Mouse (Mus musculus) left cerebral cortex, adult 9 months (tissue): Measurements from ENCODE around the gene Patz1.

Experiments
- DNase-seq, 2 experiments: peaks; one replicate each; pipeline ENCODE4 v3.0.0; 2022; ENCODE audit warnings: low spot score in 2 of 2

Patz1 gene

DNA sequence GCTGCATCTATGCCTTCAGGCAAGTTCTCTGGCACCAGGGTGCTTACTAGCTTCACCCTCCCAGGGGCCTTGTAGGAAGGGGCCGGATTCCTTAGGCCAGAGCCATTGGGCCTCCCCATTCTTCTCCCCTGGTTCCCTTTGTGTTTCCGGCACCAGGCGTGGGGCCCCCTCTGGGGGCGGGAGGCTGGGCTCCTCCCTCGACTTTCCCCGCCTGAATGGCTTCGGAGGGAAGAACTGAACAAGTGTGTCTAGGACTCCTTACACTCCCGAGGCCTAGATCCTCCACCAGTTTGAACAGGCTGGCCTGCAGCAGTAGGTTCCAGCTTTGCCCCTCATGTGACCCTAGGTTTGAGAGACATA, 3.4 kb downstream of the Patz1 start:
- DNase-seq, result peak in 1 of 2 experiments; percentile 38

DNA sequence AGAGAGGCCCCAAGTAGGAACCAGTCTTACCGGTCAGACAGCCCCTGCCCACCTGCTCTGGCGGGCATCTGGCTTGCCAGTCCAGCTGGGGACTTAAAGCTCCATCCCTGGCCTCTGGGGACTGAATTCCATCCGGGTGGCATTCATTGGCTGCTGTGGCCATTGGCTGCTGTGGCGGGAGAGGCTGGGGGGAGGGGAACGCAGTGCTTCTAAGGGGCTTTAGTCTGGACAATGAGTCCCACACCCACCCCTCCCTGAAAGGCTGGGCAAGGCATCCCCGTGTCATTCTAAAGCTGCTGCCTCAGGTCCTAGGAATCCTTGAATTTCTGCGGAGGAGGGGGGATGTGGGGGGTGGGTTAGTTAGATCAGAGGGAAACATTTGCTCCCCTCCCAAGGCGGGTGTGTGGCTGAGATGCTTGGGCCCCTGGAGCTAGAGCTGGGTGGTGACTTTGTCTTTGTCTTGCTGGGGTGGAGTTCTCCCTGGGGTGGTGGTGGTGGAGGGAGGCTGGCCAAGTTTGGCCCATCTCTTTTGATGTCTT, 4.1 kb downstream of the Patz1 start:
- DNase-seq, result no peak

DNA sequence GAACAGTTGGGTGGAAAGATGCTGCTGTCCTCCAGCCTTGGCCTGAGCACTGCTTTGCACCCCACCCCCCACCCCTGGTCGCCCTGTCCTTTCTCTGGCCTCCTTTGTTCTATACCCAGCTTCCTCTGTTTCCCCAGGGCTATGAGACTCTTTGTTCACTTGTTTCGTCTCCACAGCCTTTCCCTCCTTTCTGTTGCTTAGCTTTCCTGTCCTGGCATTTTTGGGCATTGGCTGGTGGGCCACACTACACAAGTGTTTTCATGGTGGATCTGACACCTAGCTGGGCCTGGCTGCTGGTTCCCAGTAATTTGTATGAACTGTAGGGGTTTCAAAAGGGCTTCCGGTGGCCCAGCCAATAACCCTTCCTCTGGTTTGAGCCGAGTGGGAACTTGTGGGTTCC, 4.7 kb downstream of the Patz1 start:
- DNase-seq, result no peak

DNA sequence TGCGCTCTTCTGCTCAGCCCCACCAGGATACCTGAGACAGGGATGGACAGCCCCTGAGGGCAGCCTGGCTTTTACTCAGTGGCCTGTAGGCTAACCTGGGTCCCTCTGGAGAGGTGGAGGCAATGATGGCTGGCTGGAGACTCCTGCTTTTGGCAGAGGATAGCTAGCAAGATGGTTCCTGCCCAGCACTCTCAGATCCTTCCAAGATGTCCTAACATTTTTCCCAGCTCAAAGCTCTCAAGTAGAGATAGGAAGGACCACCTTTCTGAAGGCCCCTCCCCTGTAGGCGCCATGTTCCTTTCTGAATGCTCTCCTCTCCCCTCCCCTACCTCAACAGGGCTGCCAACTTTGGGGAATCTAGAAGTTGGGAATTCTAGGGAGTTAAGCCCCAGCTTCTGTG, 6.0 kb downstream of the Patz1 start:
- DNase-seq, result no peak

DNA sequence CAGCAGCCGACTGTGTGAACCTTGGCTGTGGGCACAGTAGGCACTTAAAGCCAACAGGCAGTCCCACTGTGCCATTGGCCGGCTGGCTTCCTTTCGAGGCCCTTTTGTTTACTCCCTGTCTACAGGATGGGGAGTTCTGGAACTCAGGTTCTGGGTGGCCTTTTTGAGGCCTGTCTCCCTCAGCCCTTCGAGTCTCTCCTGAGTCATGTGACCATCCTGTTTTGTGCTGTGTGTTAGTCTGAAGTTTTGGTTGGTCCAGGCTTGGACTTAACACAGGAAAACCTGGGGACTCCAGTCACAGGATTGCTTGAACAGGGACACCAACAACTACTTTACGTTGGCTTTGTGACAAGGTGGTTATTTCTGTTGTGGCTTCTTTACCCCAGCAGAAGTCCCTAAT, 7.4 kb downstream of the Patz1 start:
- no peak for DNase-seq

DNA sequence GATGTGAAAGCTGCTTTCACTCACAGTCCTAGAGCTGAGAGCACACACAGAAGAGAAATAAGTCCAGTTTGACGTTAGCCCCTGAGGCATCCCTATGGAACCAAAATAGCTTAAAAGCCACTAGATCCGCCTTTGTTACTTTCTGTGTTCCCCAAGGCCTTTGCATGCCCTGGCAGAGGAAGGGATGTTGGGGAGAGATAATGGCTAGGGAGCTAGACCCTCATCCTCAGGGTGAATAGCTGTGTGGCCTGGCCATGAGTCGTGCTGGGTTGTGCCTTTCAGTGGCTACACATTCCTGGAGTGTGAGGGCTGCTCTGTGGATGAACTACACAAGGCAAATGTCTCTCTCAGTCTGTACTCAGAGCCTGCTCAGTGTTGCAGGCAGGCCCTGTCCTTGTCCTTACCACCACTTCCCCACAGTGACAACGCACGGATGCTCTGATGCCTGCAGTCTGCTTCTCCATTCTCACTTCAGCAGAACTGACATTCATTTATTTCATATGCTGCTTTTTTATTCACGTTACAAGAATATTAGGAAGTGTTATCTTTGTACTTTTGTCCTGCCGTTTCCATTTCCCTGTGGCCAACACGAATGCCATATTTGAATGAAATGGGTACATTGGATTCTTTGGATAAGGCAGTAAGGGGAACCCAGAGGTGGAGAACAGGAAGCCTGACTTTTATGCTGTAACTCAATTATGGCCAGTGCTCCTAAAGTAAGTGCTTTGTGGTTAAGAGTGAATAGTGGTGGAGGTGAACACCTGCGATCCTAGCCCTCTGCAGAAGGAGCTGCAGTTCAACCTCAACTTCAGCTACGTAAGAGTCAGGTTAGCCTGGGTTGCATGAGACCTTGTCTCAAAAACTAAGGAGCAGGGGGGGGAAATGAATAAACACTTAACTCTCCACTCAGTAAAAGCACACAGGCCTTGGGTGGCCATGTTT, 9.5 kb downstream of the Patz1 start:
- DNase-seq, result no peak

DNA sequence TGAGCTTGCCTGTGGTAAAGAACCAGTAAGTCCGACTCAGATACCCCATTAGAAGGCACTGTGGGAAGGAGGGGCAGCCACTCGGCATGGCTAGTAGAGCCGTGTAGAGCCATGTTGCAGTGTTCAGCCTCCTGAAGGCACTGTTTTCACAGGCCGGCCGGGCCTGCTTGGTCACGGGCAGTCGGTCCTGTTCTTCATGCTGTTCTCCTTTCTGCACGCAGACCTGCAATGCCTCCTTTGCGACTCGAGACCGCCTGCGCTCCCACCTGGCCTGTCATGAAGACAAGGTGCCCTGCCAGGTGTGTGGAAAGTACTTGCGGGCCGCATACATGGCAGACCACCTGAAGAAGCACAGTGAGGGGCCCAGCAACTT, 10.1 kb downstream of the Patz1 start:
- no peak for DNase-seq

DNA sequence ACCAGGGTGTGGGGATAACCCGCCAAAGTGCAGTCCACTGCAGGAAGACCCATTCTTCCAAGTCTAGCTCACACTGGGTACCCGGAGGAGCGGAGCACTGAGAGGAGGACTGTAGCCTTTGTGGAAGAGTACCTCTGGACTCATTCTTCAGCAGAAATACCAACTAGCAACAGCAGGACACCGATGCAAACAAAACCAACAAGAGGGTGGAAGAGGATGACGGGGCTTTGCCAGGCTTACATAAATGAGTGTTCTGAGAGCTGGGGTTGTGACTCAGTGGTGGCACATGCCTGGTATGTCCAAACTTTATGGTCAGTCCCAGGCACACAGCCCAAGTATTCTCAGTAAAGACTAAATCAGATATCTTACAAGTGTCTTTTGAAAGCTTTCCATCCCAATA, 12.4 kb downstream of the Patz1 start:
- DNase-seq, result no peak

DNA sequence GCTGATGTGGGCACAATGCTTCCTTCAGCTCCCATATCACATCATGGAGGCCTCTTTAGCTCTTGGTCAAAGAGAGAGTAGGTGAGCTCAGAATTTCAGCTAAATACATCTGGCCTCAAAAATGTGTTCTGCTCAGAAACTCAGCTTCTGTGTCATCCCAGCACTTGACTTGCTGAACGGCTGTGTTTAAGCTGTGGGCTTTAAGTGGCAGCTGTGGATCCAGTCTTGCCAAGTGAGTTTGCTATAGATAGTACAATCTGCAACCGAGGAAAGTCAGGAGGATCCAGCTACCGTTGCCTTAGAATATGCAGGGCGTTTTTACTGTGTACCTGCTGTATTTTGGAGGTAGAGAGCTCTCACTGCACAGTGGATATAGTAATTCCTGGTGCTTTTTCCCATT, 13.7 kb downstream of the Patz1 start:
- peak in 1 of 2 experiments; percentile 59 for DNase-seq

DNA sequence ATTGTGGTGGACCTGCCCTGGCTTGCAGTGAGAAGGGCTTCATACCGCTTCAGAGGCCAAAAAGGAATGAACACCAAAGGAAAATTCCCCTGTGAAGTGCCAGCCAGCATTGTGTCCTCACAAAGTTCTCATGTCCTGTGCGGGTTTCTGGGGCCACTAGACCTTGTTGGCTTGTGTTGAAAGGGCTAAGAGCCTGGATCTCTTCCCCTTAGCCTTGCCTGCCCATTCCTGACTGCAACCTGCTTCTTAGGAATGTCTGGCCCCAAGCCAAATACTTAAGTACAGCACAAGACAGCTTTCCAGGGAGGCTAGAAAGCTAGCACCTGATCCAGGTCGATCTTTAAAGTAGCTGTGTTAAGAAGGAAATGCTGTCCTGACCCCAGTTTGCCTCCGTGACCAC, 14.1 kb downstream of the Patz1 start:
- no peak for DNase-seq

DNA sequence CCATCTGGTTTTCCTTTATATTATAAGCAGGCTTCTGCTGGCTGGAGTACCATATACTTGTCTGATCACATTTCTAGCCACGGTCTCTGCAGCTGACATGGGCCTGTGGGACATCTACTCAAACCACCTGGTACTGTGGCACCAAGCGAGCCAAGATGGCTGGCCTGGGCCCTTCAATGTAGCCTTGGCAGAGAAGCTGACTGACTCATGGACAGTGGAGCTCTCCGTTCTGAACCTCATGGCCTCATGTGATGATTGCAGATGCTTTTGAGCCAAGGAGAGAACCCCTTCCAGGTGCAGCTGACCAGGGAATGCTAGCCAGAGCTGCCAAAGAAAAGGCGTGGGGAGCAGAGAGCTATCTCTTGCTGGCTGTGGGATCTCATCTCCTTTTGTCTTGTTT, 17.1 kb downstream of the Patz1 start:
- no peak for DNase-seq

DNA sequence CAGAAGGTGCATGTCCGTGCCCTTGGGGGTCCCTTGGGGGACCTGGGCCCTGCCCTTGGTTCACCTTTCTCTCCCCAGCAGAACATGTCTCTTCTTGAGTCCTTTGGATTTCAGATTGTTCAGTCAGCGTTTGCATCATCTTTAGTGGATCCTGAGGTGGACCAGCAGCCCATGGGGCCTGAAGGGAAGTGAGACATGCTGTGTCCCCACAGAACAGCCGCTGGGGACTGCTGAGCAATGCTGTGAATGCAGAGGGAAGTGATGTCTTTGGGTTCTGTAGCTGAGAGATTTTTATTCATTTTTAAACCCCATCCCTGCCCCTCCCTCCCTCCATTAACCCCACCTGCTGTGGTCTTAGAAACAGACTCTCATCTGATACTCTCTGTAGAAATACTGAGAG, 19.2 kb downstream of the Patz1 start:
- DNase-seq, result no peak

DNA sequence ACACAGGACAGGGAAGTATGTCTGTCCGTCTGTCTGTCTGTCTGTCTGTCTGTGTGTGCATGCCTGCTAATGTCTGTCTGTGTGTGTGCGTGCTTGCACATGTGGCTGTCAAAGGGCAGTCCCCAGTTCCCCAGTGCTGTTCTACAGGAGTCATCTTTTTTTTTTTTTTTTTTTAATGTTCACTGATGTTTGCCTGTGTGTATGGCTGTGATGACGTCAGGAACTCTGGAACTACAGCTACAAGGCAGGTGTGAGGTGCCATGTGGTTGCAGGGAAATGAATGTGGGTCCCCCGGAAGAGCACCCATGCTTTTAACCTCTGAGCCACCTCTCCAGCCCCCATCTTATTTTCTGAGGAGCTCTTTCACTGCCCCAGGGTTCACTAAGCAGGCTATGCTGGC, 21.2 kb downstream of the Patz1 start:
- no peak for DNase-seq

DNA sequence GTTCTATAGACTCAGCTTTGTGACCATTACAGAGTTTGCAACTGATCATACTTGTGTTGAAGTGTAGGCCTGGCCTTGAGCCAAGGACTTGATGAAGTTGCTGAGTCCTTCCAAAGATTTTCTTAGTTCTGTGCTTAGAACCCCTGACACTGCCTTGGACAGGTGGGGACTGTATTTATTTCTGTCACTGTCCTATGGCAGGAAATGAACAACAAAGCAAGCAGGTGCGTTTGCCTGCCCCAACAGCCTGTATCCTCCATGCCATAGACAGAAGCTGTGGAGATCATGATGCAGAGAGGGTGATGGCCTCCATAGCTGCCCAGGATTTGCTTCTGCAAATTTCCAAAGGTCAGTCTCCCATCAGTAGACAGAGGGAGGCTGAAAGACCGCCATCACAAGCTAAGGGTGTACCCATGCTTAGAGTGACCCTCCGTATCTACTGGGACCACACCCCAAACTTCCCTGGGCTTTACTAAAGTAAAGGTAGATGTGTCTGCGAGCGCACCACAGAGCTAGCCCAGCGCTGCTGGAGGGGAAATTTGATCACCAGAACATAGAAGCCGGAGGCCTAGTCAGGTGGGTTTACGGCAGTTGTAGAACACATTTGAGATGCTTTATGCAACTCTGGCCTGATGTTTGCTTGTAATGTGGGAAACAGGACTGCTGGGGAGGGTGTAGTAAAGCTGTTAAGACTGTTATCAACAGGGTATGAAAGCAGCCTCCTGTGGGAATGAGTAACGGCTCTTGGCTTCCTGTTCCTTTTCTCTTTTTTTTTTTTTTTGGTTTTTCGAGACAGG, 22.3 kb downstream of the Patz1 start:
- DNase-seq, result no peak

DNA sequence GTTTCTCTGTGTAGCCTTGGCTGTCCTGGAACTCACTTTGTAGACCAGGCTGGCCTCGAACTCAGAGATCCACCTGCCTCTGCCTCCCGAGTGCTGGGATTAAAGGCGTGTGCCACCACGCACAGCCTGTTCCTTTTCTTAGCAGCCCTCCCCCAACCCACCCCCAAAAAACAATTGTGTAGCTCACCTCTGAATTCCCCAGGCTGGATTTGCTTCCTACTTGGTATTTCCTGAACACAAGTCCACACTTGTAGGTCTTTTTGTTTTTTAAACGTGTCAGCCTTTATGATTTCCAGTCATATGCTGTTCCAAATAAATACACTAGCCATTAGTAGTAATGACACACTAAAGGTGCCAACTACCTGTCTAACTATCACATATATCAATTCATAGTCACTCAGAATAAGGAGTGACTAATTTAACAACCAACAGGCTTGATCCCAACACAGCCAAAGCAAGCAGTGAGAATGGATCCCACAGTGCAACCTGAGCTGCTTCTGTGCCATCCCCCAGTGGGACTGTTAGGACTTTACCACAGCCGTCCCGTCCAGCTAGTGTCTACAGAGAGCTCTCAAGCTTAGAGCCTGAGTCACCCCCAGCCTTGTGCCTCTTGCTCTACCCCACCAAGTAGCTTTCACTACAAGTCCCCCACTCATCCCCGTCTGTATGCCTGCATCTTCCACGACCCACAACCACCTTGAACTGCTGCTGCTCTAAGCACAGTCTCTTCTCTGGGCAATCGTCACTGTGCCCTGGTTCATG, 23.1 kb downstream of the Patz1 start:
- DNase-seq, result no peak

DNA sequence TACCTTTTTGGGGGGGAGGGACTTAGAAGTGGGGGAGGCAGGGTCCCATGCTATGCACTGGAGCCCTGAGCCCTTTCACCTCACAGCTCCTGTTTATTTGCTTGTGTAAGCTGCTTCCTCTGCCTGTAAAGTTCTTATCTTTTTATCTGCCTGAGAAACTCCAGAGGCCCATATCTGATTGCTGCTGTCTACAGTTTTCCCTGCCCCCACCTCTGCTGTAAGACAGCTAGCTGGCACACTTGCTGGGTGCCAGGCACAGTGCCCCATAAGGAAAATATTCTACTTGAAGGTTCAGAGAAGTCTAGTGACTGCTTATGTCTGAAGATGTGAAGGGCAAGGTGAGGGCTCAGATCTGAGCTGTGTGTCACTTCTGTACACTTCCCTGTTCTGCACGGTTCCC, 24.6 kb downstream of the Patz1 start:
- no peak for DNase-seq

DNA sequence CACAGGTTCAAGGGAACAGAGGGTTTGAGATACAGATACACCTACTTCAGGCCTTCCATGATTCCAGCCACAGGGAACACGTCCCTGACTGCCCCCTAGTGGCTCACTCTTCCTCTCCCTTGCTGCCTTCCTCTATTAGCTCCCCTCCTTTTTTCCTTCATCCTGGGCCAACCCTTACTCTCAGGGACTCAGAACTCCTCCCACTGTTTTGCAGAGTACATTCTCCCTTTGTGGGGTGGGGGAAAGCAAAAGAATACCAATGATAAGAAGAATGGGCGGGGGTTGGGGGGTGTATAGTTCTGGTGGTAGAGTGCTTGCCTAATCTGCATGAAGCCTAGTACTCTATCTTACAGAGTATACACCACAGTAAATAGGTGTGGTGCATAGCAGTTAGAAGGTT, 25.5 kb downstream of the Patz1 start:
- DNase-seq, result peak in 1 of 2 experiments; percentile 70

DNA sequence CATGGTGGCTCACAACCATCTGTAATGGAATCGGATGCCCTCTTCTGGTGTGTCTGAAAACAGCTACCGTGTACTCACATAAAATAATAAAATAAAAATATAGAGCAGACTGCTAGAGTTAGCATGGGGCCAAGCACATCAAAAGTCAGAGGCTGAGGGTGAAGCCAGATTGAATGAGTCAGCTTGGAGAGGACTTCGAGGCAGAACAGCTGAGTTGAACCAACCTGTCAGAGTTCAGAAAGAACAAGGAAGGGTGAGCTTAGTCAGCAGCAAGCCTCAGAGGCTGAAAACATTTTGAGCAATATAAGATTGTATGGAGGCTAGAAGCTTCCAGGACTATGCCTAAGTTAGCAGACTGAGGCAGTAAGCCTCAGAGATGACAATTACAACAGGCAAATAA, 29.6 kb downstream of the Patz1 start:
- DNase-seq, result no peak

DNA sequence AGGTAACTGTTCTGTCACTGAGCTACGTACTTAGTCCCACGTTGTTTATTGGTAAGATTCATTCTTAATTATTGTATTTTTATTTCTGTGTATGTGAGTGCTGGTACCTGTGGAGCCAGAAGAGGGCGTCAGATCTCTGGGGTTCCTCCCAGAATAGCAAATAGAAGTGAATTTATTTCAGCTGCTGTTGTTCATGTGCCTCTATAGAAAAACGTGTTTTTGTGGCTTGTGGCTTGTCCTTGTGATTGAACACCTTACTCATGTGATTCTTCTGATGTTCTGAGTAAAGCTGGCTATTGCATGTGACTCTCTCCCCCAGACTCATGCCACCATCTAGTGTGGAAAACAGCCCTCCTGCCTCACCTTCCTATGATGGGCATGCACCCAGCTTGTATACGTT, 39.6 kb downstream of the Patz1 start:
- no peak for DNase-seq

DNA sequence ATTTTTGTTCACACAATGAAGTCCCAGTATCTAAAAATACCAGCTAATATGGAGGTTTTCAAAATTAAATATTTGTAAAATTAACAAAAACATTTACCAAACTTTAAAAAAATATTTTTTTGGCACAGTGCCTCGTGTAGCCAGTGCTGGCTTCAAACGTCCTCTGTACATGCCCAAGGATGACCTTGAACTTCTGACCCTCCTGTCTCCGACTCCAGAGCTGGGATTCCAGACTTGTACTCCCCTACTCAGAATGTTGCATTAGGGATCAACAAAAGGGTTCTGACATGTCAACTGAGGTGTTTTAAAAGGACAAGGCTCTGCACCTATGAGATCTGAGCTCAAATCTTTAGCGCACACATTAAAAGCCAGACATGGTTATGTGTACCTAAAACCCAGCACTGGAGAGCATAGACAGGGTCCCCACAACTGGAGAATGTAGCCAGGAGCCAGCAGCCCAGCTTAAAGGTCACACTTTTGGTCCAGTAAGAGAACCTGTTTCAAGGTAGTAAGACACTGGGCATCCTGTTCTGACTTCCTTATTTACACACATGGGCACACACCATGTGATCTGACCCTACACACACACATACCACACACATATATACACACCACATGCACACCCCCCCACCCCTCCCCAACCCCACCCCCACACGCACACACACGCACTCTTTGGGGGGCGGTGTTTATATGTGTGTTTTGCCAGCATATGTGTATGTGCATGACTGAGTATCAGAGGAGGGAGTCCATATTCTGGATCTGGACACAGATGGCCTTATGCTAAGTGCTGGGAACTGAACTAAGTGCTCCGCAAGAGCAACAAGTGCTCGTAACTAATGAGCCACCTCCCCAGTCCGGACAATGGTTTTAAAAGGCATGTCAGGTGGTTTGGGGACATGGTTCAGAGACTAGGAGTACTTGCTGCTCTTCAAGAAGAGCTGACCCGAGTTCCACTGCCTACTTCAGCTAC, 40.4 kb downstream of the Patz1 start:
- no peak for DNase-seq

DNA sequence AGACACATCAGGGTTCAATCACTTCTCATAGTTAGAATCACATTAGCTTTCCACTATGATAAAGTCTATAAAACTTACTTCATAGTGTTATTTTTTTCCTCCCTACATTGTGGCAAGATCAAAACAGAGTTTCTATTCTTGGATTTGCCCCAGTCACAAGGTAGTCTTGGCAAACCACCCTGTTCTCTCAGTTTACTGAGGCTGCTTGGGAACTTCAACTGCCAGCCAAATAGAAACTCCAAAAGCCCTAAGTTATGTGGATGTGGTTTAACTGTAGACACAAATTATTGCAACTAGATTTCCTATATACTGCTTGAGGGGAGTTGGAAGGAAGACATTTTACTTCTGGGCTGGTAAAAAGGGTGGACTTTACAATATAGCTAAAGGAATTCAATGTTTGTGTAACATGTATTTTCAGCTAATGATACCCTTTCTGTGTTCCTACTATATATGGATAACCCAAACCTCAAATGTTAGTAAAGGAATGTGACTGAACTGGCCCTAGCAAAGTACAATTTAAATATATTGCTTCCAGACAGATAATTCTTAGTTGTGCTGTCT, 41.3 kb downstream of the Patz1 start, which contains the start of gene Pik3ip1:
TSS of gene Pik3ip1 (plus strand) at position 511 of the 561 bp plus-strand sequence.
- no peak for DNase-seq
